Mouse (Mus musculus): ENCODE results near the gene Gm13757. TPM values are rescaled to one million over a fixed set of nuclear protein-coding genes. Genes with fewer than 3 reads are reported as not detected.

The Gm13757 gene
- polyA plus RNA-seq (2012; rRNA removed) = not detected in 2 replicates

GRCm38 (mm10) chr2:88449031-88449430 lies at the start of gene Gm13757:
Gene Gm13757 (minus strand): TSS chr2:88449131.

GRCm38 (mm10) chr2:88493020-88493419 lies 44.1 kb upstream of the Gm13757 start, which contains the start of gene Olfr1185-ps1:
Gene Olfr1185-ps1 (plus strand): TSS chr2:88493320.

GRCm38 (mm10) chr2:88483298-88483697 lies 34.4 kb upstream of the Gm13757 start, which contains the start of gene Olfr1184:
Gene Olfr1184 (plus strand): TSS chr2:88483598.

GRCm38 (mm10) chr2:88454567-88454966 lies 5.6 kb upstream of the Gm13757 start, which contains the start of gene Olfr1183:
Gene Olfr1183 (plus strand): TSS chr2:88454867.

GRCm38 (mm10) chr2:88426071-88426470 lies 22.9 kb downstream of the Gm13757 start, which contains the start of gene Olfr1181:
Gene Olfr1181 (minus strand): TSS chr2:88426171.

GRCm38 (mm10) chr2:88419051-88419450 lies 29.9 kb downstream of the Gm13757 start, which contains the start of gene Olfr1180:
Gene Olfr1180 (minus strand): TSS chr2:88419151.

GRCm38 (mm10) chr2:88406353-88406752 lies 42.6 kb downstream of the Gm13757 start, which contains the start of gene Olfr1179:
Gene Olfr1179 (minus strand): TSS chr2:88406453.

Other genes starting within 250 kb of the Gm13757 start
- not detected in 2 replicates for gene Olfr1170, start 220.8 kb downstream of the Gm13757 start, polyA plus RNA-seq (2012; rRNA removed)
- gene Olfr1173, start 169.3 kb downstream of the Gm13757 start, polyA plus RNA-seq (2012; rRNA removed) = not detected in 2 replicates
- not detected in 2 replicates for gene Olfr1174-ps, start 134.0 kb downstream of the Gm13757 start, polyA plus RNA-seq (2012; rRNA removed)
- gene Olfr1175-ps, start 121.9 kb downstream of the Gm13757 start, polyA plus RNA-seq (2012; rRNA removed) = not detected in 2 replicates
- gene Olfr1176, start 112.4 kb downstream of the Gm13757 start, polyA plus RNA-seq (2012; rRNA removed) = not detected in 2 replicates
- gene Olfr1177-ps, start 102.6 kb downstream of the Gm13757 start, polyA plus RNA-seq (2012; rRNA removed) = not detected in 2 replicates
- gene Olfr1178, start 62.1 kb downstream of the Gm13757 start, polyA plus RNA-seq (2012; rRNA removed) = not detected in 2 replicates
- not detected in 2 replicates for gene Olfr1179, start 42.7 kb downstream of the Gm13757 start, polyA plus RNA-seq (2012; rRNA removed)
- not detected in 2 replicates for gene Olfr1180, start 30.0 kb downstream of the Gm13757 start, polyA plus RNA-seq (2012; rRNA removed)
- gene Olfr1181, start 23.0 kb downstream of the Gm13757 start, polyA plus RNA-seq (2012; rRNA removed) = not detected in 2 replicates
- not detected in 2 replicates for gene Olfr1183, start 5.7 kb upstream of the Gm13757 start, polyA plus RNA-seq (2012; rRNA removed)
- gene Olfr1184, start 34.5 kb upstream of the Gm13757 start, polyA plus RNA-seq (2012; rRNA removed) = not detected in 2 replicates
- not detected in 2 replicates for gene Olfr1185-ps1, start 44.2 kb upstream of the Gm13757 start, polyA plus RNA-seq (2012; rRNA removed)
- gene Olfr1186, start 69.4 kb upstream of the Gm13757 start, polyA plus RNA-seq (2012; rRNA removed) = not detected in 2 replicates
- gene Olfr1188, start 107.8 kb upstream of the Gm13757 start, polyA plus RNA-seq (2012; rRNA removed) = not detected in 2 replicates
- gene Olfr1189, start 137.3 kb upstream of the Gm13757 start, polyA plus RNA-seq (2012; rRNA removed) = not detected in 2 replicates
- not detected in 2 replicates for gene Olfr1191-ps1, start 191.4 kb upstream of the Gm13757 start, polyA plus RNA-seq (2012; rRNA removed)
- not detected in 2 replicates for gene Olfr1192-ps1, start 199.4 kb upstream of the Gm13757 start, polyA plus RNA-seq (2012; rRNA removed)
- not detected in 2 replicates for gene Olfr1193, start 226.5 kb upstream of the Gm13757 start, polyA plus RNA-seq (2012; rRNA removed)
- not detected in 2 replicates for gene Olfr1195, start 240.1 kb upstream of the Gm13757 start, polyA plus RNA-seq (2012; rRNA removed)